Mouse (Mus musculus) layer of hippocampus, postnatal 36 days (tissue): ENCODE measurements around the gene Pcp4. TPM values are rescaled to one million over a fixed set of nuclear protein-coding genes. Genes with fewer than 3 reads are reported as not detected.
A peak's percentile ranks its signal among the peaks of the same experiment; 100 is the strongest.

ENCODE experiments used
- DNase-seq, 2 experiments: peaks; one replicate each; pipeline ENCODE4 v3.0.0; 2022
- total RNA-seq, 2 experiments: library from RNA; stranded (reverse); gene quantifications; 2 replicates each; pipeline ENCODE4 v1.2.3; 2021

Pcp4 gene
- total RNA-seq, 2 experiments from 2014 or later: 289 to 293 TPM

DNA sequence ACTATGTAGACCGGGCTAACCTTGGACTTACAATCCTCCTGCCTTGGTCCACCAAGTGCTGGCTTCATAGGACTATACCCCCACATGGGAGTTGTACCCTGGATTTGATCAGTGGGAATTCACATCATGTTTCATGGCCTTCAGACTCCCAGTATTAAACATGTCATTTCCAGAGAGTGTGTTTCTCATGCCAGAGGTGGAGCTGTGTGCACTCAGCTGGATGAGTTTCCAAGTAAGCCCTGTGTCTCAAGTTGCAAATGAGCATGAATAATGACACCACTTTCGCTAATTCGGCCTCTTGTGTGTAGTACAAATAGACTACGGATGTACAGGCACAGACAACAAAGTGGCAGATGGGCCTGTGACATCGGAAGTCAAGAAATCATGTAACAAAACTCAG lies 20.6 kb downstream of the Pcp4 start:
- no peak for DNase-seq

DNA sequence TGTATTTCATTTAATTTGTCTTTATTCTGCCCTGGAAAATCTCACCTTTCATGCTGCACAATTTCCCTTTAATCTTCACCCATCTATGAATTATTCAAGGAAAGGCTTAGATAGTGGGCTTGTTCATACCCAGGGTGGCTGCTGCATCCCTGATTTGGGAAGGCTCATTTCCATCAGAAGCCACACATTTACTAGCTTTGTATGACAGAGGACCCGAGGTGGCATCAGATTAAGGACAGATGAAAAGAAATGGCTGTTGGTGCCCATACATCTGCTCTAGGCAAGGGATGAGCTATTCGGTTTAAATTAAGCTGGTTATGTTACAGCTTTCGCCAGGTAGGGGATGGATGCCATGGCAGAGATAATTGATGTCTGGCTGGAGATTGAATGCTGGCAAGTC lies 24.1 kb downstream of the Pcp4 start:
- DNase-seq: no peak

DNA sequence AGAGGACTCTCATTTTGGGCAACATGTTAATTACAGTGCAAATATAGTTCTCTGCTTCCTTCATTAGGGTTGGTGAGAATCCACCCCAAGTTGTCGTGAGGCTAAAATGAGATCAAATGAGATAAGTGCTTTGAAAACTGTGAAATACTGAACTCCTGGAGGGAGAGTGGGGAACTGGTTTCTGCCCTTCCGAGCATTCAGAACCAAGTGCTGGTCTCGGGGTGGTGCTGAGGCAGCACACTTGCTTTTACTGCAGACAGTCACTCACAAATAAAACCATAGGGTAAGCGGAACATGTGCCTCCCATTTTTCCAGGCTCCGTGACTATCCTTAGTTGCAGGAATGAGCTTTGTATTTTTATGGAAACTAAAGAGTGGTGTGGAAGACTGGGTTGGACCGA lies 26.7 kb downstream of the Pcp4 start:
- DNase-seq: no peak

DNA sequence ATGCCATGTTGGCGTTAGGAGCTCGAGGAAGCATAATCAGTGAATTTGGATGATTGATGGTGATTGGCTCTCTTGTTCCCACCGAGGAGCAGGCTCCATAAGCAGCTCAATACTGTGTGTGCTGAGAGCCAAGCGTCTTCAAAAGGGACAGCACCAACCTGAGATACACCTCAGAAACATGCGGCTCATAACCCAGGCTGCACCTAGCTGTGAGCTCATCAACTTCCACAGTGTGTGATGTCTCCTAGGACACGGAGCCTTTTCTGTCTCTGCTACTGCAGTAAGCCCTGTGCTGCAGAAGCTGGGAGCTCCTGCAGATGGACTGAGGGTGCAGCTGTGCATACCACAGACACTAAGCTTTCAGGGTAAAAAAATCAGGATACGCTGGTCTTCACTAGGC lies 31.5 kb downstream of the Pcp4 start:
- peak; percentile 12 to 21 for DNase-seq

DNA sequence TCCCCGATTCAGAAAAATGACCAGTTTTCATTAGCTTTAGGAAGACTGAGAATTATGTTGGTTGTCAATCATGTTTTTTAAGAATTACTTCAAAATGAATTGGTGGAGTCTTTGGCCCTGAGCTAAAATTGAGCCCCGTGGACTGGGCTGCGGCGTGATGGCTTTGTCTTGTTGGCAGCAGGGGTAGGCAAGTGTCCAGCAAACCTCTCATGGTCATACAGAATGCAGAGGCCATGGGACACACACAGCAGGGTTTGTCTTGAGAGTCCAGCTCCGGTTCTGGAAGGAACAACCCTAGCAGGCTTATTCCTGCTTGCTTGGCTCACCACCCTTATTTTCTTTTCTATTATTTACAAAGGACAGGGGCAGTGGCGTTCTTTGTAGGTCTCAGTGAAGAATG lies 33.8 kb downstream of the Pcp4 start:
- DNase-seq: no peak

DNA sequence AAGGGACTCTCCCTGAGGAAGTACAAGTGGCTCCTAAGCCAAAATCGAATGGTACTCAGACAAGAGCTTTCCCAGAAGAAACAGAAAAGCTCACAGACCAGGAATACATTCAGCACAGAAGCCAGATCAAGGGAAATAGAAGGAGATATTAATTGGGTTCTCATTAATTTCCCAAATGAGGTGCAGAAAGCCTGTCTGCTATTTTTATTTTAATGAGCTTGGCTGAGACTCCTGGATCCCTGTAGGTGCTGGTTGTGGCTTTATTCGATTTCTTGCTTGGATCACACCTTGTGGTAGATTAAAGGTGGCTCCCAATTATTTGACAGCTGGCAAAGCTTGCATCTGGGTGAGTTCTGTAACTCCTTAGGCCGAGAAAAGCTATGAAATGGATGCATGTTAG lies 35.2 kb downstream of the Pcp4 start:
- DNase-seq: no peak

DNA sequence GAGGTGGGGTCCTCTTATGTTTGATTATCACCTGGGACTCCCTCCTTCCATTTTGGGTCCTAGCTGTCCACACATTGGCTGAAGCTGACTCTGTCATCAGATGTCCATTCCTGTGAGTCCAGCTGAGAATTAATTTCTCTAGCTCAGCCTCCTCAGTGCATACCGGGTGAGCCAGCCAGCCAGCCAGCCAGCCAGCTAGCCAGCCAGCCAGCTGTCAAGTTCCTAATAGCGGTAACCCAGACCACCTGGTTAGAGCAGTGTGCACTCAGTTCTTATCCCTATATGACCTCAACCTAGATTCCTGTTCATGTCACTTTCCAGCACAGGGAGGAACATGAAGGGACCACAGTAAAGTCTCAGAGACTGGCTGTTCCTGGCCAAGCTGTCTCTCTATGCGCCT lies 47.1 kb downstream of the Pcp4 start:
- DNase-seq: no peak

DNA sequence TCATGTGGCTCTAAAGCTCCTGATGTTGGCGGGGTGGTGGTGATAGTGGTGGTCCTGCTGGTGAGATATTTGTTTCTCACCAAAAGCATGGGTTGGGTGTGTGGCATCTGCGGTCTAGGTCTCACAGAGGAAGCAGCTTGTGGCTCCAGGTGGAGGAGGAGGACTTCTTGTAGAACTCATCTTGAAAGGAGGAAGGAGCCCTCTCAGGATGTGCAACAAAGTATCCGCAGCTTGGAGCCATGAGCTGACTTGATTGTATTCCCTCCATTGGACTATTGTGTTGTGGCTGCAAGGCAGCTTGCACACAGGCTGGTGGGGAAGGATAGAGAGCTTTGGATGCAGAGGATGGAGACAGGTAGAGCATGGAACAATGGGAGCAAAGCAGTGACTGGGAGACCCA lies 60.1 kb downstream of the Pcp4 start:
- no peak for DNase-seq

DNA sequence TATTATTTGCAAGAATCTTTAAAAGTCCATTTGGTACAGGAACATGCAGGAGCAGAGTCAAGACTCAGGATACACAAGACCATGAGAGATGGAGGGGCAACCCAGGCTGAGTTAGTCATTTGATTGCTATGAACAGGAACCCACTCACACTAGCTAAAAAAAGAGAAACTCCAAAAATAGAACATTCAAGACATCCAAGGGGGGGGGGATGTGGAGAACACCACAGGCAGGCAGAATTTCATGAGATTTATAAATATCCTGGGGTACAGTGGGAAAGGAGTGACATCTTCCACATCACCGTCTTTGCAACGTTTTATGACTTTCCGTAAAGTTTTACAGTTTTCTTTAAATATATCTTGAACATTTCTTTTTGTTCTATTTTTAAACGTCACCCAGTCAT lies 61.1 kb downstream of the Pcp4 start:
- DNase-seq: no peak

DNA sequence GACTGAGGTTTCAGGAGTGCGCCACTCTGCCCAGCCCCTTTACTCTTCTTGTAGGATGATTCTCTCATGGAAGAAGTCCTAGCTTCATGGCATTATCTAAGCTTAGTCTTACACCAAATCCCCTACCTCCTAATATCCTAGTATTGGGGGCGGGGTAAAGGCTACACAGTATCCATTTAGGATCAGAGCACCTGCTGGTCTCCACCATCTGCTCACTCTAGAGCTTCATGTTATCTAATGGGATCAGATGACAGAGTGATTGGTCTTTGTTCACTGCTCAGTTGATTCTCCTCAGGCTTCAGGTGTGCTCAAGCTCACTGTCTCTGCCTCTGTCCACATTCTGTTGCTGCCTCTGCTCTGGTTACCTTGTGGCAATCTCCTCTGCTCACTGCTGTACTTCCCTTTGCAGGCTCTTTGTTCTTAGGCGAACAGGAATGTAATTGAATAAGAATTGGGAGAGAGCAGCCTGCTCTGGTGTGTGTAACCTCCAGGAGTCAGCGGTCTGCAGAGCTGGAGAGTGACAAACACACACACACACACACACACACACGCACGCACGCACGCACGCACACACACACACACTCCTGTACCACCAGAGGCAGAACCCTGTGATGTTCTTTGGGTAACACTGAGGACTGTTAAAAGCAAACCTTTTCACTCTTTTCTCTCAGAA lies 62.6 kb downstream of the Pcp4 start:
- DNase-seq: no peak

DNA sequence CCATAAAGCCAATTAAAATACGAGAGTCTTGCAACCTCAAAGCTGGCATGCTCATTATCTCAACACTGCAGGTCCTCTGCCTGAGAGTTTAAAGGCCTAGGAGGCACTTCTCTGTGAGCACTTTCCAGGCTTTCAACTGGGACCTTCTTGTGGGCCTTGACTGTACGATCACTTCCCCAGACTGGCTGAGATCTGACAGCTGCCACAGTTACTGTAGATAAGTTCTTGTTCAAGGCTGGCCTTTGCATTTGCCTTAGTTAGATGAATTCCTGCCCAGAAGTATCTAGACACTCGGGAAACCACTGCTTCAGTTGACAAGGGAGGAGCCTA lies 63.1 kb downstream of the Pcp4 start:
- no peak for DNase-seq

DNA sequence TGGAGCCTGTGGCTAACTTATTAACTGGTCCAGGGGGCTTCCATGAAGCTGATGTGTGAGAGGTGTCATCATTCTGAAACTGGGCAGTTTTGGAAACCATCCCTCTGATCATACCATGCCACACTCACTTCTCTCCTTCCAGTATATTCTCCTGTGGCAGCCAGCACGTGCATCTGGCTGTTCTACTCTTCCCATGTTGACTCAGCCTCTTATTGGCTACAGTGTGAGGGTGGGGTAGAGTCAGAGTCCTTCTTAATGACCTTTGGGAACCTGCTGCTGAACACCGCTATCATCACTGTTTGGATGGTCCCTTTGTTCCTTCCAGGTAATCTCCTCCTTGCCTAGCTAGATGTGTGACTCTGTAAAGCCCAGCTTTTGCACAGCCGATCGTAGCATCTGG lies 63.6 kb downstream of the Pcp4 start:
- DNase-seq: no peak

DNA sequence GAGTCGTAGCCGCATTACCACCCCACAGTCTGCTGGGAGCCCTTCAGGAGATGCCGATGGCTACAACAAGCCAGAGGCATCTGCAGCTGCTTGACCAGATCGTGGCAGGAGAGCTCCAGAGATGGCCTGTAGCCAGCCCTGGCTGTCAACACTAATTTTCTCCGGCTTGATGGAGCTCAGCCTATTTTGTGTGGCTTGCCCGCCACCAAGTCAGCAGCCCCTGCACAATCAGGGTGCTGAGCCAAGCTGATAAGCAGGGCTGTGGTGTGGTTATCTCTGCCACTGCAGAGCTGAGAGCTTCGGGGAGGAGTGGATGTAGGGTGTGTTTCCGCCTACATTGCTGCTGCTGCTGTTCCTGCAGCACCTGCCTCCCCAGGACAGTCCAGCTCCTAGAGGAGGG lies 66.3 kb downstream of the Pcp4 start:
- DNase-seq: no peak

DNA sequence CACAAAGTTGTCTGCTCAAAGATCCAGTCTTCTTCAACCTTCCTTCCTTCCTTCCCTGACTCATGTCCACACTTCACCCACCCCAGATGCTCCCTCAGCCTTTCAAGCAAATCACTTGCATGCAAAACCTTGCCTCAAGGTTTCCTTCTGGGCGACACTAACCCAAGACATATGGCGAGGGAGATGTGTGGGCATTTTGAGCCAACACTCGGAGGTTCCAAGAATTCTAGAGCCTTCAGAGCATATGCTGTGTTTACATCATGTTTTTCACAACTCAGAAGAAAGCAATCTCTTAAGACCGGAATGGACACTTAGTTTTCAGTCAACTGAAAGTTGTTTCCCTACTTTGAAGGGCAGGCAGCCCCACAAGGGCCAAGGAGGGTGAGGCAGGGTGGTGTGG lies 67.9 kb downstream of the Pcp4 start:
- DNase-seq: no peak

DNA sequence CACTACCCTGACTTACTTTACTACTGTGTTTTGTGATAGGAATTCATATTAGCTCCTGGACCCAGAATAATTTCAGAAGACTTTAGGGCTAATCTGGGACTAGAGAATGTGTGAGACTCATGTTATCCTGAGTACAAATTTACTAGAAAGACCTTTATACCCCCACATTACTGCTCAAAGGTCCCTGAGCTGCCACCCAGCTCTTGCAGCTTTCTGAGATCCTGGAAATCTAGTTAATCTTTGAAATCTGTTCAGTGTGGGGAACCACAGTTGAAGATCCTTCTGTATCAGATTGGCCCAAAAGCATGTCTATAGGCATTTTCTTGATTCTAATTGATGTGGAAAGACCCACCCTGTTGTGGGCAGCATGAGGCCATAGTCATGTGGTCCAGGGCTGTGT lies 69.0 kb downstream of the Pcp4 start:
- no peak for DNase-seq

DNA sequence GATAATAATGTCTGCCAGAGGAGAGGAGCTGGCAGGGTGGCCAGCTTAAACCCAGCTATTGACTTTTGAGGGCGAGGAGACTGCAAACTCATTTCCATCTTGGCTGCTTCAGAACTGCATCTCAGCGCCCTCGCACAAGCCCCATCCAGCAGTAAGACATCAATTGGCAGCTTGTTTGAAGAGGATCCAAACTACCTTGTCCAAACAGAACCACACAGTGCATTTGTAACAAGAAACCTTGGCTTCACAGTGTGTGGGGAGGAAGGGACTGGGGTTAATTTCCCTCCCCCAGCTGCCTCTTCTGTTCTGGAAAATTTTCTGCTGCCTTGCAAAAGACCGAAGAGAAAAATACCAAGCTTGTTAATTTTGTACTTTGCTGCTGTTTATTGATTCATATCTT lies 71.7 kb downstream of the Pcp4 start:
- DNase-seq: no peak

DNA sequence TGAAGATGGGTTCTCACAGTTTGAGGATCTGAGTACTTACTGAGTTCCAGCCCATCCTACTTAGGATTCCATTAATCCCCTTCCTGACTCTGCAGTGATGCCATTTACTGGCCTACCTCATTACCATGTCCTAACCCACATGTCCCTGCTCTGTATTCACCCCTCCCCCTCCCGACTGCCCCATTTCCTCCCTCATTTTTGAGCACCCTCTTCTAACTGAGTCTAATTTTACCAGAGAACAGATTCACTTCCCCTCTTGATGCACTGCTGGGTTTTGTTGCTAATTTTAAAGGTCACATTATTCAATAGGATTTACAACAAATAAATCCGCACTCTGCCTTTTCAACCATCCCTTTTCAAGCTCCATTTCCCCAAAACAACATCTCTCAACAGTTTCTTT lies 73.7 kb downstream of the Pcp4 start:
- no peak for DNase-seq

DNA sequence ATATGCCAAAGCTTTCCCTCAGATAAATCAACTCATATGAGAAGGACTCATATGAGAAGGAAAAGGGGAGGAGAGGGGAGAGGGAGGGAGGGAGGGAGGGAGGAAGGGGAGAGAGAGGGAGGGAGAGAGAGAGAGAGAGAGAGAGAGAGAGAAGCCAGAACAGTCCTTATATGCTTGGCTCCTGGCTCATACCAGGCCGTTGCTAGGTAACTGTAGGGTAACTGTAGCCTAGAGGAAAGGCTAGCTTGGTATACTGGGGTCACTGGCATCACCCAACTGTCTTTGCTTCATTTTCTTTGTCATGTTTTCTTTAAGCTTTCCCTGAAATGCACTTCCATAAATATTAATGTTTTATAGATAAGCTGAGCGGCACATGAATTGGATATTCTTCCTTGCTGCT lies 85.3 kb downstream of the Pcp4 start:
- DNase-seq: no peak

DNA sequence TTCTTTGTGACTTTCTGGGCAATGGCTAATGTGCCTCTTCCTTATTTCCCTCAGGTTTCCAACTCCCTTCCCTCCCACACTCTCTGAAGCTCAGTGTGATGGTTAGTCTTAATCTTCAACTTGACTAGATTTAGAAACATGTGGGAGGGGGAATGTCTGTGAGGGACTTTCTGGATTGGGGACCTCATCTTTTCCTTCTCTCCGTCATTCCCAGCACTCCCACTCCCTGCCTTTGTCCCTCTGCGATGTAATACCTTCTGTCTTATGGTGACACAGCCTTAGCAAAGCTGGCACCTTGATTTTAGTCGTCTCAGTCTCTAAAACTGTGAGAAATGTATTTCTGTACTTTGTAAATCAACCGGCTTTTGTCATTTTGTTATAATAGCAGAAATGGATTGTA lies 88.0 kb downstream of the Pcp4 start:
- DNase-seq: no peak

DNA sequence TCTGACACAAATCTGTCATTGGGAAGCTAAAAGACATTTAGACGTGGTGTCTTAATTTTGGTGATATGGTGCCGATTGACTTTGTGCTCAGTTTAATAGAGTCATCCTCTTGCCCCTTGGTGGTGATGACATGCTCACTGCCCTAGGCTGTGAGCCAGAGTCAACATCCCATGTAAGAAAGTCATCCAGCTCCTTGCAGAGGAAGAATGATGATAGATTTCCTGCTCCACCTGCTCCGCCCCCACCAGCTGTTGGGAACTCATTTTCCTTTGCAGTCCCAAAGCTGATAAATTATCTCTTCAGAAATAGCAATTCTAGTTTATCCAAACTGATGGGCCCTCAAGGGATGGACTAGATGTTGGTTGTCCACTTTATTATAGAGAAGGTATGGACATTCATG lies 89.2 kb downstream of the Pcp4 start:
- no peak for DNase-seq

DNA sequence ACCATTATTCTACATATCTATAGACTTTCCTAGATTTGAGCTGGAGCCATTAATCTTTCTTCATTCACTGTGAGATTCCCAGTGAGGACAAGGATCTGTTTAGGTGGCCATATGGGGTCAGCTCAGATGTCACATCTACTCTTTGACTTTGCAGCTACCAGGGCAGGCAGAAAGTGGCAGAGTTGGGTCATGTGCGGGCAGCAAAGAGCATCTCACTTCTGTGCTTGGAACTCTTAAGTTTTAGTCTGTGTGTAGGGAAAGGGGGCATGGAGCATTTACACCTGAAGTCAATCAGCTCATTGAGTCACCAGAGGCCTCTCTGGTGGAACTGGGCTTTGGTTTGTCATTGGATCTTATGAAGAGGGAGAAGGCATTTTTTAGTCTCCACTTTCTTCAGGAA lies 90.9 kb downstream of the Pcp4 start:
- no peak for DNase-seq

DNA sequence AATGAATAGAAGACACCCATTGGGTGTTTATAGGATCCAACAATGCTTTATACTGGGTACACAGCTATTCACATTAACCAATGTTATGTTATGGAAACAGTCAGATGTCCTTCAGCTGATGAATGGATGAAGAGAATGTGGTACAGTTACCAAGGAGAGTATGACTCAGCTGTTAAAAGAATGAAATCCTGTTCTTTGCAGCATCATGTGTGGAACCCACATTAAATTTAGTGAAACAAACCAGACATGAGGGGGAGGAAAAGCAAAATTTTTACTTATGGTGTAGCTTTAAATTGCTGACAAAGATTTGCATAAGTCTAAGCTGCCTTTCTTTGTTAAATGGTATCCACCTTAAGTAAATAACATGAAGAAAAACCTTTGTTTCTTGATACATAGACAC lies 92.4 kb downstream of the Pcp4 start:
- DNase-seq: no peak

DNA sequence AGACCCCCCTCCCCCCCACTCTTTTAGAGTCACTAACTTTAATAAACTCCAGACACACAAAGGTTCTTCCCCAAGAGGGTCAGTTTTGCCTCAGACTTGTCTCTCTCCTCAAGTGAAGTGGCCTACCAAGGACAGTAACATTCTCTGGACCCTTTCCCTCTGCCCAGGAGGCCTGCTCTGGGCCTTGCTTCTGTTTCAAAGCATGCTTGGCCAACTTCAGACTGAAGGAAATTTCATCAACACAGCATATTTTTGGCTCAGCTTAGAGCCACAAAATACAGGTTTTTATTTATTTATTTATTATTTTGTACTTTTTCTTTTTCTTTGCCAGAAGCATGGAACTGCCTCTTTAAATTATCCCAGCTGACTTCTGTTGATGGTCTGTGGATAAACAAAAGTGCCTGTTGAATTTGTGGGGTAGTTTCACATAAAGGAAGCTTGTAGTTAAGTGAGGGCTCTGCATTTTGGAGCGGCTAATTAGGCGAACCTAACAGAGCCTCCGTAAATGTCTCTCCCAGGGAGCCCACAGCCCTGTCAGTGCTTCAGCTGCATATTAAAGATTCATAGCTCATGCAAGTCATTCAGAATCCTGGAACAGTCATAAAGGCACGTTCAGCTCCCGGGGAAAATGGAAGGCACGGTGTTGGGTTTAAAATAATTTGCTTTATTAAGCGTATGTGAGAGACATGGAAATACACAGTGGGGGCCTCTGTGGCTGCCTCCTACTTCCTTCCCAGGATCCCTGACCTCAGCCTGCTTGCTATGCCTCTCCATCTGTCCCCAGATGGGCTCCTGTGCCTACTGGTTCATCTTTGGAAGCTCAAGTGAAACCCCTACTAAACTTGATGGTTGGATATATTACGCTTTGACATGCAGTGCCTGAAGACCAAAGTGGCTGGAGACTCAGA lies 96.2 kb downstream of the Pcp4 start:
- no peak for DNase-seq

DNA sequence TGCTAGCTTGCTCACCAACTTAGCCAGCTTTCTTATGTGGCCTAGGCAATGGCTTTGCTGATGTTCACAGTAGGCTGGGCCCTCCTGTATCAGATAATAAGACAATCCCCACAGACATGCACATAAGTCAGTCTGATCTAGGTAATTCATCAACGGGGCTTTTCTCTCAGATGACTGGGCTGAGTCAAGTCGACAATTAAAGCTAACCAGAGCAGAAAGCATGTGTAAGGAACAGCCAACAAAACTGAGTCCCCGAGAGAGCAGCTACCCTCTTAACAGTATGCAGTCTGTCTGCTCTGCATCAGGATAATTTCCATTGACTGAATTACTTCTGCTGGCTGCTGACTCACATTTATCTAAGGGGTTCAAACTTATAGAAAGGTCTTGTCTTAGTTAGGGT lies 100.0 kb downstream of the Pcp4 start:
- DNase-seq: no peak
